Mouse (Mus musculus): ENCODE results near the gene Cyp2c38.
"Not testable (repeated sequence)": the region's sequence is repeated elsewhere in the genome, so short reads cannot be mapped to it uniquely, and the experiment has no call there.

The Cyp2c38 gene

GRCm38 (mm10) chr19:39462941-39463340 is at the start of gene Cyp2c38:
Gene Cyp2c38, minus strand, starts transcription at chr19:39463075.
- no peak for DNase-seq

- DNase-seq, result no peak
Observed at GRCm38 (mm10) chr19:39510534-39510933, 47.7 kb upstream of the Cyp2c38 start, which contains the start of gene Cyp2c39. Gene Cyp2c39, plus strand, starts transcription at chr19:39510862.

- no peak for DNase-seq
Observed at GRCm38 (mm10) chr19:39509533-39509932, 46.7 kb upstream of the Cyp2c38 start.

GRCm38 (mm10) chr19:39506341-39506740 is 43.5 kb upstream of the Cyp2c38 start:
- no peak for DNase-seq

GRCm38 (mm10) chr19:39483961-39484360 is 21.1 kb upstream of the Cyp2c38 start:
- DNase-seq, result not testable (repeated sequence)

- no peak for DNase-seq
Observed at GRCm38 (mm10) chr19:39463923-39464322, 1.0 kb upstream of the Cyp2c38 start.
